In the genomic region with DNA sequence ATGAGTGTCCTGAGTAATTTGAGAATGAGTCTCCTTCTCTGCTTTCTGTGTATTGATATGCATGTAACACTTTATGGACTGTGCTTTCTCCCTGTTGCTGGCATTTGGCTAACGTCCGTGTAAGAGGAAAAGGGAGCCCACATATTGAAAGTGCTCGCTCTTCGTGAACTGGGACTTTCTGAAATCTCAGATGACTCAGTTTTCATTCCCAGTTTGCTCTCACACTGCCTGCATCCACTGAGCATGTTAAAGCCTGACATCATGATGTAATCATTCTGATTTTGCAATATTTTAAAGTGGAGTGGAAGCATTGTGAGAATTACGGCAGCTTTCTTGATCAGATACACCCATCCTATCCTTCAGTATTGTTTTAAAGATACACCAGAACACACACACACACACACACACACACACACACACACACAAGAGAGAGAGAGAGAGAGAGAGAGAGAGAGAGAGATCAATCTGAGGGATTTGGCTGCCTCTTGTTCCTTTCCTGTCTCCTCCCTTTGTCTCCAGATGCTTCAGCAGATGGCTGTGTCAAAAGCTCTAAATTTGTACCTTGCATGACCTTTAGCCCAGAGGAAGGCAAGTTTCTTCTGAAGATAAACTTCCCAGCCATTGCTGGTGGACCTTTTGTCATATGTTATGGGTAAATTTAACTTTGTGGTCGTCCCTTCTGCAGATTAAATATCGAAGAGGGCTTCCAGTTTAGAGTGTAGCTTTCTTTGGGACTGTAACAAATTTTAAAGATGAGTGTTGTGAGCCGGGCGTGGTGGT, we compare ENCODE assay signal across 8 mouse cellular contexts.
DNase-seq lines count a peak whose midpoint lies in the region; ATAC-seq and TF ChIP-seq lines count a peak whose summit lies in the region.

No protein-coding gene starts in this region.

- WGBS in kidney, adult 2 months = 67% methylated on average over 9 of the region's 9 CpGs
- 69% methylated on average over 9 of the region's 9 CpGs for WGBS in forebrain, embryonic 15.5 days

- H3K27me3 ChIP-seq in kidney, adult 2 months (replicated peaks; ENCODE audit: control insufficient read depth, insufficient read depth, low read length) = no peaks in the 10 kb centered on the region
- no peaks in the 10 kb centered on the region for H3K27me3 ChIP-seq in CH12.LX (replicated peaks)
- H3K27me3 ChIP-seq in forebrain, embryonic 15.5 days = no peaks in the 10 kb centered on the region

- peak overlapping the region; percentile 39 for H3K27ac ChIP-seq in kidney, adult 2 months (ENCODE audit: insufficient read depth, low read depth, low read length)
- H3K27ac ChIP-seq in CH12.LX (ENCODE audit: insufficient read depth, low read depth) = no peak overlapping the region
- H3K27ac ChIP-seq in forebrain, embryonic 15.5 days (replicated peaks) = peak overlapping the region; percentile 48; the same call in 1 of the 2 replicates

- TF ChIP-seq POLR2A in kidney, adult 2 months (IDR thresholded peaks at IDR 0.05; ENCODE audit: low read depth, low read length) = no peak
- no peak for TF ChIP-seq POLR2A in CH12.LX (IDR thresholded peaks at IDR 0.05; ENCODE audit: low read depth, low read length)

- no peak for ATAC-seq in forebrain, embryonic 15.5 days (replicated peaks)

- no peaks in the 10 kb centered on the region; the same call in 1 of the 2 replicates for H3K79me2 ChIP-seq in CH12.LX (replicated peaks; ENCODE audit: control insufficient read depth, extremely low read depth, insufficient read depth, poor library complexity, severe bottlenecking)

- TF ChIP-seq RAD21 in CH12.LX (IDR thresholded peaks at IDR 0.05; ENCODE audit: low read depth, low read length) = no peak

- H3K4me3 ChIP-seq in kidney, adult 2 months (ENCODE audit: insufficient read depth, low read depth, low read length) = no peak overlapping the region
- no peak overlapping the region for H3K4me3 ChIP-seq in CH12.LX (replicated peaks in 1 of 3; ENCODE audit: low read depth in 2 of 3, low read length in 2 of 3, poor library complexity in 1 of 3)
- no peak overlapping the region for H3K4me3 ChIP-seq in forebrain, embryonic 15.5 days

- dilution Hi-C loops in CH12.LX (cut with MboI; ENCODE audit: extremely low pct_ligation_motif_present, extremely low pct_unique_long_range_greater_than_20kb, low sequenced_read_pairs) = no loop called here

- no peak overlapping the region for H3K9ac ChIP-seq in CH12.LX (ENCODE audit: insufficient read depth, low read depth)
- no peak overlapping the region for H3K9ac ChIP-seq in forebrain, embryonic 15.5 days (replicated peaks)

- in situ Hi-C loops in CH12.LX (cut with MboI; ENCODE audit: low pct_ligation_motif_present, low pct_unique_long_range_greater_than_20kb, low sequenced_read_pairs) = loop anchor here (10.0 to 25.0 kb wide), 2 partner anchors 49 to 182 kb away; no protein-coding TSS in a partner anchor

- H3K4me1 ChIP-seq in kidney, adult 2 months (ENCODE audit: control insufficient read depth, insufficient read depth, low read length) = peaks cover 6% of the 10 kb centered on the region
- peaks cover 2 to 7% of the 10 kb centered on the region in 2 experiments; a peak in 3 of 4 replicates for H3K4me1 ChIP-seq in CH12.LX (ENCODE audit: control insufficient read depth in 1 of 2, insufficient read depth in 2 of 2)
- peaks cover 35% of the 10 kb centered on the region for H3K4me1 ChIP-seq in forebrain, embryonic 15.5 days

- TF ChIP-seq EP300 in CH12.LX (IDR thresholded peaks at IDR 0.05; ENCODE audit: low read length) = no peak

- H3K36me3 ChIP-seq in kidney, adult 2 months (ENCODE audit: control insufficient read depth, insufficient read depth, low read length) = no peaks in the 10 kb centered on the region
- no peaks in the 10 kb centered on the region for H3K36me3 ChIP-seq in CH12.LX (replicated peaks in 1 of 2; ENCODE audit: control insufficient read depth in 1 of 2, insufficient read depth in 1 of 2, low read length in 1 of 2)
- no peaks in the 10 kb centered on the region for H3K36me3 ChIP-seq in forebrain, embryonic 15.5 days

- TF ChIP-seq CTCF in kidney, adult 2 months (conservative IDR thresholded peaks at IDR 0.05; ENCODE audit: insufficient read depth, insufficient read length, low read depth, low read length) = no peak
- TF ChIP-seq CTCF in CH12.LX (conservative IDR thresholded peaks at IDR 0.05 in 1 of 2, IDR thresholded peaks at IDR 0.05 in 1 of 2; ENCODE audit: low read depth in 2 of 2, low read length in 2 of 2) = no peak

- peak; percentile 57 for DNase-seq in cerebellum, adult 11-12 months
- no peak for DNase-seq in cerebellum, postnatal 4 days (ENCODE audit: low spot score in 2 of 2)
- DNase-seq in kidney, adult 2 months = peak; percentile 52
- DNase-seq in kidney, adult 11 months = no peak
- no peak for DNase-seq in CH12.LX (ENCODE audit: extremely low read depth)
- DNase-seq in testis, postnatal 10 days (ENCODE audit: low spot score) = no peak
- DNase-seq in urinary bladder, postnatal 4 days (ENCODE audit: low spot score in 2 of 2) = no peak

- H3K9me3 ChIP-seq in CH12.LX (replicated peaks; ENCODE audit: low read length) = no peaks in the 10 kb centered on the region
- no peaks in the 10 kb centered on the region for H3K9me3 ChIP-seq in forebrain, embryonic 15.5 days

- peak overlapping the region; percentile 56; the same call in 1 of the 2 replicates for H3K4me2 ChIP-seq in CH12.LX (ENCODE audit: insufficient read depth, low read depth, poor library complexity, severe bottlenecking)
- no peak overlapping the region for H3K4me2 ChIP-seq in forebrain, embryonic 15.5 days (replicated peaks)

TF ChIP-seq in CH12.LX, 34 proteins besides CTCF, POLR2A, EP300 and RAD21:
- TF ChIP-seq ELF1 (IDR thresholded peaks at IDR 0.05; ENCODE audit: low read depth, low read length) = no peak
- no peak for TF ChIP-seq HCFC1 (IDR thresholded peaks at IDR 0.05; ENCODE audit: low read depth, low read length)
- no peak for TF ChIP-seq E2F4 (IDR thresholded peaks at IDR 0.05; ENCODE audit: insufficient replicate concordance, low read depth, low read length)
- TF ChIP-seq UBTF (IDR thresholded peaks at IDR 0.05; ENCODE audit: low read depth, low read length) = no peak
- TF ChIP-seq SIN3A (IDR thresholded peaks at IDR 0.05; ENCODE audit: low read length) = no peak
- no peak for TF ChIP-seq MYC (IDR thresholded peaks at IDR 0.05; ENCODE audit: low read depth, low read length)
- no peak for TF ChIP-seq MAZ (IDR thresholded peaks at IDR 0.05; ENCODE audit: low read depth, low read length)
- no peak for TF ChIP-seq SMC3 (IDR thresholded peaks at IDR 0.05; ENCODE audit: low read depth, low read length)
TF ChIP-seq in CH12.LX: peak in this region for 0.

Comparison
In these comparisons a context has a peak if more than half of its experiments do, and no peak if none do; other contexts are left out.
1. DNase-seq: peak in cerebellum, adult 11-12 months (single experiment) and kidney, adult 2 months (single experiment); none in cerebellum, postnatal 4 days (0 of 2), kidney, adult 11 months (single experiment), CH12.LX (single experiment), testis, postnatal 10 days (single experiment) and urinary bladder, postnatal 4 days (0 of 2).